ENCODE assay signal across 18 mouse cellular contexts in genomic region chr5:32397719-32398118, GRCm38 (mm10).
A peak's percentile ranks its signal among the peaks of the same experiment; 100 is the strongest.
DNase-seq lines count a peak whose midpoint lies in the region; ATAC-seq and TF ChIP-seq lines count a peak whose summit lies in the region.
"Had no signal": no experiment of that assay in that cellular context is flagged by ENCODE, and none has a peak within 500 bp of the region (broad histone marks: within the 10 kb centered on the region; RNA-seq: fewer than 3 reads in every experiment).

No protein-coding gene starts in this region.

- no peak overlapping the region for H3K4me2 ChIP-seq in heart, embryonic 15.5 days
- 0 out of 2 replicates have a peak overlapping the region, but pooled peaks have one; percentile 1 for H3K4me2 ChIP-seq in intestine, embryonic 15.5 days (replicated peaks)
- H3K4me2 ChIP-seq: embryonic facial prominence, embryonic 12.5 days; hindbrain, embryonic 12.5 days; kidney, embryonic 15.5 days; midbrain, embryonic 11.5 days had no signal

- no peak for ATAC-seq in heart, embryonic 15.5 days (replicated peaks; ENCODE audit: insufficient number of reproducible peaks, insufficient read depth, low FRiP score, low read depth)
- ATAC-seq in intestine, embryonic 15.5 days = peak; percentile 50
- no peak for ATAC-seq in granulocyte monocyte progenitor cell, adult 5-6 weeks (replicated peaks; ENCODE audit: poor library complexity, severe bottlenecking)
- ATAC-seq: forebrain, embryonic 14.5 days had no signal

- DNase-seq in heart, adult 2 months = no peak
- DNase-seq in NIH3T3 (ENCODE audit: low read depth) (peak; percentile 28), adipocyte (ENCODE audit: low spot score) (no peak)
- DNase-seq in lung, postnatal 36 days = peak; percentile 38
- no peak for DNase-seq in adrenal gland, postnatal 10 days
- DNase-seq: cerebellum, adult 9-10 months; right cerebral cortex, adult 18-20 months; spleen, adult 18-20 months had no signal

- H3K4me3 ChIP-seq in heart, embryonic 15.5 days = no peak overlapping the region
- no peak overlapping the region for H3K4me3 ChIP-seq in heart, adult 2 months
- H3K4me3 ChIP-seq in intestine, embryonic 15.5 days (replicated peaks) = no peak overlapping the region
- H3K4me3 ChIP-seq: embryonic facial prominence, embryonic 12.5 days; hindbrain, embryonic 12.5 days; kidney, embryonic 15.5 days; myocyte had no signal

- H3K4me1 ChIP-seq in heart, embryonic 15.5 days (replicated peaks) = peaks cover 26% of the 10 kb centered on the region
- H3K4me1 ChIP-seq in heart, adult 2 months (ENCODE audit: control insufficient read depth, insufficient read depth, low read length) = peaks cover 9% of the 10 kb centered on the region
- H3K4me1 ChIP-seq in intestine, embryonic 15.5 days (replicated peaks) = peaks cover 28% of the 10 kb centered on the region
- H3K4me1 ChIP-seq: embryonic facial prominence, embryonic 12.5 days; hindbrain, embryonic 12.5 days had no signal

- no peaks in the 10 kb centered on the region for H3K79me2 ChIP-seq in heart, adult 2 months (replicated peaks; ENCODE audit: control insufficient read depth, insufficient read depth, low read length)

- H3K9ac ChIP-seq in heart, embryonic 15.5 days = no peak overlapping the region
- H3K9ac ChIP-seq in heart, adult 2 months (ENCODE audit: low read depth, low read length) = no peak overlapping the region
- no peak overlapping the region for H3K9ac ChIP-seq in intestine, embryonic 15.5 days
- H3K9ac ChIP-seq: embryonic facial prominence, embryonic 12.5 days; hindbrain, embryonic 12.5 days; kidney, embryonic 15.5 days; liver, embryonic 14.5 days had no signal

- H3K36me3 ChIP-seq in heart, embryonic 15.5 days = no peaks in the 10 kb centered on the region
- no peaks in the 10 kb centered on the region for H3K36me3 ChIP-seq in heart, adult 2 months (ENCODE audit: control insufficient read depth, insufficient read depth, low read length)
- H3K36me3 ChIP-seq in intestine, embryonic 15.5 days = no peaks in the 10 kb centered on the region
- H3K36me3 ChIP-seq: embryonic facial prominence, embryonic 12.5 days; hindbrain, embryonic 12.5 days; kidney, embryonic 15.5 days had no signal

- 63% methylated on average over 3 of the region's 3 CpGs for WGBS in heart, embryonic 15.5 days
- 47% methylated on average over 3 of the region's 3 CpGs for WGBS in heart, adult 2 months
- 51% methylated on average over 3 of the region's 3 CpGs for WGBS in intestine, embryonic 15.5 days

- intact Hi-C loops in heart, adult 2 months (cut with DNase I) = no loop called here

- H3K27me3 ChIP-seq in heart, embryonic 15.5 days = no peaks in the 10 kb centered on the region
- no peaks in the 10 kb centered on the region for H3K27me3 ChIP-seq in heart, adult 2 months (ENCODE audit: control insufficient read depth, insufficient read depth, low read length)
- H3K27me3 ChIP-seq in intestine, embryonic 15.5 days (replicated peaks) = no peaks in the 10 kb centered on the region
- H3K27me3 ChIP-seq: embryonic facial prominence, embryonic 12.5 days; hindbrain, embryonic 12.5 days; kidney, embryonic 15.5 days had no signal

- no peak for TF ChIP-seq CTCF in heart, adult 2 months (IDR thresholded peaks at IDR 0.05)

- TF ChIP-seq POLR2A in heart, adult 2 months (IDR thresholded peaks at IDR 0.05; ENCODE audit: insufficient read depth, low read depth, low read length) = no peak

- no peaks in the 10 kb centered on the region for H3K9me3 ChIP-seq in heart, embryonic 15.5 days (replicated peaks)
- H3K9me3 ChIP-seq in intestine, embryonic 15.5 days = no peaks in the 10 kb centered on the region
- H3K9me3 ChIP-seq: embryonic facial prominence, embryonic 12.5 days; hindbrain, embryonic 12.5 days; kidney, embryonic 15.5 days had no signal

- peak overlapping the region; percentile 14; the same call in 1 of the 2 replicates for H3K27ac ChIP-seq in heart, embryonic 15.5 days
- no peak overlapping the region for H3K27ac ChIP-seq in heart, adult 2 months
- H3K27ac ChIP-seq in intestine, embryonic 15.5 days = peak overlapping the region; percentile 61
- H3K27ac ChIP-seq: embryonic facial prominence, embryonic 12.5 days; hindbrain, embryonic 12.5 days; kidney, embryonic 15.5 days; liver, embryonic 14.5 days had no signal

- no peak for TF ChIP-seq EP300 in heart, adult 2 months (IDR thresholded peaks at IDR 0.05; ENCODE audit: insufficient read depth, low read depth, low read length)

Comparison
In these comparisons a context has a peak if more than half of its experiments do, and no peak if none do; other contexts are left out.
1. DNase-seq: peak in NIH3T3 (single experiment) and lung, postnatal 36 days (single experiment); none in heart, adult 2 months (0 of 2), adrenal gland, postnatal 10 days (single experiment) and adipocyte (single experiment).